Mouse (Mus musculus) thymus, adult 2 months (tissue): ENCODE data around the gene Defa21.
"Not testable (repeated sequence)": the region's sequence is repeated elsewhere in the genome, so short reads cannot be mapped to it uniquely, and the experiment has no call there.

Experiments used
- CTCF ChIP-seq: fragments of 200-500 bp; IDR thresholded peaks from 2 replicates; pipeline ENCODE4 v1.5.1; 2012; ENCODE audit warnings: mild to moderate bottlenecking, control low read depth, low read length, moderate library complexity, borderline replicate concordance; ENCODE audit not compliant: control insufficient read depth, poor library complexity, insufficient read depth; ENCODE audit errors: extremely low read depth
- POLR2A ChIP-seq: fragments of 200-500 bp; IDR thresholded peaks from 2 replicates; pipeline ENCODE4 v1.6.1; 2012; ENCODE audit warnings: mild to moderate bottlenecking, low read length, control low read depth, moderate library complexity; ENCODE audit not compliant: control insufficient read depth, poor library complexity, insufficient read depth; ENCODE audit errors: extremely low read depth

- TF ChIP-seq POLR2A, CTCF: not testable (repeated sequence)
Observed at GRCm38 (mm10) chr8:21008578-21008977, 16.8 kb upstream of the Defa21 start.
